Mouse (Mus musculus): ENCODE data around the gene Orc5. TPM values are rescaled to one million over a fixed set of nuclear protein-coding genes. Genes with fewer than 3 reads are reported as not detected.
"Not testable (repeated sequence)": the region's sequence is repeated elsewhere in the genome, so short reads cannot be mapped to it uniquely, and the experiment has no call there.

Orc5 gene
- polyA plus RNA-seq, 1 experiment from 2014 or later = 26.0 TPM

DNA sequence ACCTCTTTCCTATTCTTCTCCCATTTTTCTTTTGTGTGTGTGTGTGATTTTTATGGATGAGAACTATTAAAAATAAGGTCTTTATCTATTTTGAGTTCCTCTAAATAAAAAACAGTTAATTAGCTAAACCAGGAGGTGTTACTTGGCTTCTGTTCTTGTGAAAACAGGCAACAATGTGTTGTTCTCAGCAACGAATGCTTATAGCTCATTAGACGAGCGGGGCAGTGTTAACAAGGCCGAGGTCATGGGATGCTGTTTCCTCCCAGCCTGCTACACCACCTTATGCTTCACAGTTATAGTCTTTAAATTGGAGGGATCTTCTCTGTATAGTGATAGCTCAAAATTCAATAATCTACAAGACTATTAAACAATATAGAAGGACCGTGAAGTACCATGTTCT is 17.7 kb downstream of the Orc5 start:
- Histone ChIP-seq H3K9me3 (replicated peaks) (no peaks in the 10 kb centered on the region), H3K36me3 (peaks cover 18% of the 10 kb centered on the region), H3K4me2 (no peak overlapping the region), H3K9ac (no peak overlapping the region), H3K27me3 (no peaks in the 10 kb centered on the region), H3K4me1 (replicated peaks) (no peaks in the 10 kb centered on the region), H3K4me3 (no peak overlapping the region), H3K27ac (no peak overlapping the region)
- no peak for ATAC-seq (replicated peaks; ENCODE audit: insufficient number of reproducible peaks, insufficient read depth, low FRiP score, low read depth)
- 91% methylated on average over 5 of the region's 5 CpGs for WGBS

DNA sequence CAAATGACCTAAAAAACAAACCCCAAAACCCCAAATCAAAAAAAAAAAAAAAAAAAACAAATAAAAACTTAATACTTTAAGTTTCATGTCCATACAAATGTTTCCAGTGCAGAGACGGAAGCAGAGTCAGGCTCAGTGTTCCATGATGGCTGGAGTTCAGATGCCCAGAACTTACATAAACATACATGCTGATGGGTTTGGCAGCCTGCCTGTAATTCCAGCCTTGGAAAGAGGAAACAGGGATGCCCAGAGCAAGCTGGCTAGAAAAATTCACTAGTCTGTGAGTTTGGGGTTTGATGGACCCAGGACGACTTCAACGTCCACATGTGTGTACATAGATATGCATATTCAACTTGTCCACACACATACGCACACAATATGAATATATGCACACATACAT is 27.6 kb downstream of the Orc5 start:
- Histone ChIP-seq H3K27me3 (no peaks in the 10 kb centered on the region), H3K4me3 (no peak overlapping the region), H3K4me2 (no peak overlapping the region), H3K27ac (no peak overlapping the region), H3K9me3 (replicated peaks) (no peaks in the 10 kb centered on the region), H3K4me1 (replicated peaks) (no peaks in the 10 kb centered on the region), H3K36me3 (peaks cover 24% of the 10 kb centered on the region; the same call in 1 of the 2 replicates), H3K9ac (no peak overlapping the region)
- ATAC-seq (replicated peaks; ENCODE audit: insufficient number of reproducible peaks, insufficient read depth, low FRiP score, low read depth) = no peak
- 83% methylated on average over 4 of the region's 4 CpGs for WGBS

DNA sequence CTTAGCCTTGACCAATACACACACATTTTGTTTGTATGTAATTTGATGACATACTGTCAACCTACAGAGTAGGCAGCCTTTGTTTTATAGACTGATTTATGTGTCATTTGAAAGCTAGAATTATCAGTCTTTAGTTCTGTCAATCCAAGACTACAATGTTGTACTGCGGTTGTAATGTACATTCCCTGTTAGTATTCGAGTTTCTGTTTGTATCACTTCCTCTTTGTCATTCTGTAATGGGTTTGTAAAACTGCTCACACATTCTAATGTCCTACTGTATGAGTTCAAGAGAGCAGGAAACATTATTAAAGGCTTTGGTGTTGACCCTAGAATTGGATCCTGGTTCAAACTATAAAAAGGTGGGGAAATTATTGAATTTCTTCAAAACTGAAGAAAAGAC is 30.5 kb downstream of the Orc5 start:
- no peak overlapping the region for H3K4me3 ChIP-seq
- H3K36me3 ChIP-seq = peaks cover 21% of the 10 kb centered on the region; the same call in 1 of the 2 replicates
- H3K4me1 ChIP-seq (replicated peaks) = no peaks in the 10 kb centered on the region
- 82% methylated on average over 2 of the region's 2 CpGs for WGBS
- no peak overlapping the region for H3K27ac ChIP-seq
- no peaks in the 10 kb centered on the region for H3K27me3 ChIP-seq
- H3K4me2 ChIP-seq = no peak overlapping the region
- H3K9me3 ChIP-seq (replicated peaks) = no peaks in the 10 kb centered on the region
- no peak for ATAC-seq (replicated peaks; ENCODE audit: insufficient number of reproducible peaks, insufficient read depth, low FRiP score, low read depth)
- no peak overlapping the region for H3K9ac ChIP-seq

DNA sequence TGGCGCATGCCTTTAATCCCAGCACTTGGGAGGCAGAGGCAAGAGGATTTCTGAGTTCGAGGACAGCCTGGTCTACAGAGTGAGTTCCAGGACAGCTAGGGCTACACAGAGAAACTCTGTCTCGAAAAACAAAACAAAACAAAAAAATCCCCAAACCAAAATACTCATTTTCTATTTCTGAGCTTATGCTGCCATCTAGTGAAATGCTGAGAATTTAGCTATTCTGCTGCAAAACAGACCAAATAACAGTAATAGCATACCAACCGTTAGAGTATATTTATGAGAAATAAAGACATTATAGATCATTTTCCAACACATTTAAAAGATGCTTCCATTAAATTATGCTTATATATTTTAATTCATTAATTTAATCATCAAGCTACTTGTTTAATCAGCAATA is 34.5 kb downstream of the Orc5 start:
- H3K36me3 ChIP-seq = peaks cover 19% of the 10 kb centered on the region; the same call in 1 of the 2 replicates
- not testable (repeated sequence) for H3K27me3 ChIP-seq; H3K27ac ChIP-seq; H3K9ac ChIP-seq; H3K4me3 ChIP-seq; H3K4me1 ChIP-seq (replicated peaks); H3K9me3 ChIP-seq (replicated peaks); ATAC-seq (replicated peaks; ENCODE audit: insufficient number of reproducible peaks, insufficient read depth, low FRiP score, low read depth); H3K4me2 ChIP-seq
- WGBS = 88% methylated on average over 4 of the region's 4 CpGs

DNA sequence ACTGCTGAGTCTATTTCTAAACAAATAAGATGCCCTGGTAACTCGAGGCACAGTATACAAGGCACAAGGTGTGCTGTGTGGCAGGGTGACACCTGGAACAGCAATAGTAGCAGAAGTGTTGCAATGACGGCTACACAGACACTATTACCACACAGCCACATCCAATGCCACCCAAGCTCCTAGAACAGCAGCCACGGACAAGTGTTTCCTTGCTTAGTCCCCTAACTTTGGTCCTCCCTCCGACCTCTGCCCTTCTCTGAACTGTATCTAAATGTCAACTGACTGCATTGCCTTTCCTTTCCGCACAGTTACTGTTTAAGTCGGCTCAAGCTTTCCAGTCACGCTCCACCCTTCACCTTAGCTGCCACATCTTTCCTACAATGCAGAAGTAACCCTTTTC is 36.0 kb downstream of the Orc5 start:
- WGBS = no CpG with 5 or more reads among the region's 7 CpGs
- ATAC-seq (replicated peaks; ENCODE audit: insufficient number of reproducible peaks, insufficient read depth, low FRiP score, low read depth); H3K4me1 ChIP-seq (replicated peaks); H3K36me3 ChIP-seq; H3K4me2 ChIP-seq; H3K27ac ChIP-seq; H3K9ac ChIP-seq; H3K9me3 ChIP-seq (replicated peaks); H3K4me3 ChIP-seq; H3K27me3 ChIP-seq: not testable (repeated sequence)

DNA sequence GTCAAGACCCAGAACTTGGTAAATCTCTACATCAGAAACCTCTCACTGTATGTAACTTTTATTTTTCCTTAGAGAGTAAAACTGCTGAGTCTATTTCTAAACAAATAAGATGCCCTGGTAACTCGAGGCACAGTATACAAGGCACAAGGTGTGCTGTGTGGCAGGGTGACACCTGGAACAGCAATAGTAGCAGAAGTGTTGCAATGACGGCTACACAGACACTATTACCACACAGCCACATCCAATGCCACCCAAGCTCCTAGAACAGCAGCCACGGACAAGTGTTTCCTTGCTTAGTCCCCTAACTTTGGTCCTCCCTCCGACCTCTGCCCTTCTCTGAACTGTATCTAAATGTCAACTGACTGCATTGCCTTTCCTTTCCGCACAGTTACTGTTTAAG is 37.6 kb downstream of the Orc5 start:
- H3K27me3 ChIP-seq; H3K27ac ChIP-seq; H3K4me3 ChIP-seq; H3K36me3 ChIP-seq; H3K9me3 ChIP-seq (replicated peaks); H3K4me1 ChIP-seq (replicated peaks); H3K9ac ChIP-seq; H3K4me2 ChIP-seq; ATAC-seq (replicated peaks; ENCODE audit: insufficient number of reproducible peaks, insufficient read depth, low FRiP score, low read depth): not testable (repeated sequence)
- WGBS = no CpG with 5 or more reads among the region's 5 CpGs

DNA sequence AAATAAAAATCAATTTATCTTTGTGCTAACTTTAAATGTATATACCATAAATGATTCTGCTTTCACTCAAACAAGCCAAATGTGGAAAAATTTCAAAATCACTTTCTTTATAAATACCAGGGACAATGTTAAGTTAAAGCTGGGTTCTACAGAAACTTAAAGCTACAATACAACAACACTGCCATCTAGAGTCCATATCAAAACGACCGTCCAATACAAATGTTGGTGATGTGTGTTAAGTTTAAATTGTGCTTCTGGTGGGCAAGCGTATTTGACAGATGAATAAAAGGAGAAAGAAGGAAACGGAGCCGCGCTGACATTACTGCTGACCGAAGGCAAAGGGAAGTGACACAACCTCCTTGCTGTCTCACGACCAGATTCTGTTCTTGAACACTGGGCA is 38.4 kb downstream of the Orc5 start:
- Histone ChIP-seq H3K27ac (no peak overlapping the region), H3K36me3 (peaks cover 4% of the 10 kb centered on the region; the same call in 1 of the 2 replicates), H3K9ac (no peak overlapping the region), H3K4me2 (no peak overlapping the region), H3K9me3 (replicated peaks) (no peaks in the 10 kb centered on the region), H3K4me1 (replicated peaks) (no peaks in the 10 kb centered on the region), H3K4me3 (no peak overlapping the region), H3K27me3 (no peaks in the 10 kb centered on the region)
- WGBS = 69% methylated on average over 8 of the region's 8 CpGs
- no peak for ATAC-seq (replicated peaks; ENCODE audit: insufficient number of reproducible peaks, insufficient read depth, low FRiP score, low read depth)

DNA sequence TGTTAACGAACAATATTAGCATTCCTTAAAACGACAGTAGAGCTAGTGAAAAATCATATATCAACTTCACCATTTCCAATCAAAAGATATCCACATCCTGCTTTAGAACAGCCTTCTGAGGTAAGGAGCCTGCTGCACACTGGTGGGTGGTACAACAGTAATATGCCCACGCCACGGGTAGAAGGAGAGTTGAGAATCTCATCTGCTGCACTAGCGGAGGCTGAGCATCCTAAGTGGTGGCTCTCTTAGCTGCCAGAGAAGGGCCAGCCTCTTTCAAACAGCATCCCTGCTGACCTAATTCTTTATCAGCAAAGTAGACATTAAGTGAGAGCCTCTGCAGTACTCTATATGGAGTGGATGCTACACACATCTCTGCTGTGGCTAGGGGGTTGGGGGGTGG is 41.7 kb downstream of the Orc5 start:
- Histone ChIP-seq H3K27me3 (no peaks in the 10 kb centered on the region), H3K4me3 (no peak overlapping the region), H3K36me3 (peaks cover 4% of the 10 kb centered on the region; the same call in 1 of the 2 replicates), H3K27ac (no peak overlapping the region), H3K9me3 (replicated peaks) (no peaks in the 10 kb centered on the region), H3K4me2 (no peak overlapping the region), H3K9ac (no peak overlapping the region), H3K4me1 (replicated peaks) (no peaks in the 10 kb centered on the region)
- no peak for ATAC-seq (replicated peaks; ENCODE audit: insufficient number of reproducible peaks, insufficient read depth, low FRiP score, low read depth)
- 79% methylated on average over 5 of the region's 5 CpGs for WGBS

DNA sequence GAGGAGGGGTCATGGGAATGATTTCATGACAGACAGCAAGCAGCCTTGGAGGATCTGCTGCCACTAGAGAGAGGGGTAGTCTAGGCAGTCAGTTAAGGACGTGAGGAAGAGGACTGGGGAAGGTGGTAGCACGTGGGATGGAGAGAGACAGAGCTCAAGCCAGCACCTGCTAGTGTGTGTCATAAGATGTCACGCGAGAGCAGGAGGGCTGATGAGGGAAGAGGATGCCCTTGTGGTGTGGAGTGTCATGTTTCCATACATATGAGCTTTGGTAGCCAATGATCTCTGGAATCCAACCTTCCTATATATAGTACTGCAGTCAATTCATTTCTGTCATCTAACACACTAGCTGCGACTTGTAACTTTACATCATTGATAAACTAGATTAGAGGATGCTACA is 50.8 kb downstream of the Orc5 start:
- no peaks in the 10 kb centered on the region for H3K27me3 ChIP-seq
- no peaks in the 10 kb centered on the region for H3K9me3 ChIP-seq (replicated peaks)
- H3K4me2 ChIP-seq = no peak overlapping the region
- WGBS = 80% methylated on average over 5 of the region's 5 CpGs
- no peak overlapping the region for H3K4me3 ChIP-seq
- H3K4me1 ChIP-seq (replicated peaks) = no peaks in the 10 kb centered on the region
- H3K36me3 ChIP-seq = peaks cover 15% of the 10 kb centered on the region
- no peak for ATAC-seq (replicated peaks; ENCODE audit: insufficient number of reproducible peaks, insufficient read depth, low FRiP score, low read depth)
- H3K9ac ChIP-seq = no peak overlapping the region
- H3K27ac ChIP-seq = no peak overlapping the region

DNA sequence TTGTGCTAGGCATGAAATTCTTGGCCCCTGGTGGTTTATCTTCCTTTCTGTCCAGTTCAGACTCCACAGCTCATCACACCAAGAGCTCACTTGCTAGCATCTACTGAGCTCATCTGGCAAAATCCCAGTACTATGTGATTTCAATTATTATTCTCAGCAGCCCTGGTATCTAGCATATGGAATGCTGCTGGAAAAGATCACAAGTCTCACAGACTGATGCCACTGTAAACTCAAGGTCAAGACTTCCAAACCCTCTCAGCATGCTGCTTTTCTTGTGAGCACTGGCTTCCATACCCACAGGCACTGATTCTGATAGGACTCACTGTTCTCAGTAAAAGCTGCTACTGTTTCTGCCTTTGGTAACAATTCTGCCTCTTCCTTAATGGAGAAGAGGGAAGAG is 59.1 kb downstream of the Orc5 start:
- H3K4me2 ChIP-seq = no peak overlapping the region
- H3K9me3 ChIP-seq (replicated peaks) = no peaks in the 10 kb centered on the region
- no peak for ATAC-seq (replicated peaks; ENCODE audit: insufficient number of reproducible peaks, insufficient read depth, low FRiP score, low read depth)
- H3K9ac ChIP-seq = no peak overlapping the region
- H3K36me3 ChIP-seq = peaks cover 2% of the 10 kb centered on the region; the same call in 1 of the 2 replicates
- H3K27ac ChIP-seq = no peak overlapping the region
- H3K4me1 ChIP-seq (replicated peaks) = no peaks in the 10 kb centered on the region
- H3K4me3 ChIP-seq = no peak overlapping the region
- no peaks in the 10 kb centered on the region for H3K27me3 ChIP-seq

DNA sequence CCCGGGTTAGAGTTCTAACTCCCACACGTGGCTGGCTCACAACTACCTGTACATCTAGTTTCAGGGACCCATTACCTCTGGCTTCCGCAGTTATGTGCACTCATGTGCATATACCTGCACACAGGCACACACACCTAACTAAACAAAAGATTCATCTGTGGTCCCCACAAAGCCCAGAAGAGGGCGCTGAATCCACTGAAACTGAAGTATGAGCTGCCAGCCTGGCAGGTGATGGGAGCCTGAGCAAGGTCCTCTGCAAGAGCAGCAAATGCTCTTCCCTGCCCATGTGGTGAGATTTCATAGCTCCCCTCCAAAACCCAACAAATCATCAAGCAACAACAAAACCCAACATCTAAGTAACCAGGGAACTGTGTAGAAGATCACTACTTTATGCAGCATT is 61.1 kb downstream of the Orc5 start:
- Histone ChIP-seq H3K4me2 (no peak overlapping the region), H3K27ac (no peak overlapping the region), H3K36me3 (peaks cover 2% of the 10 kb centered on the region), H3K27me3 (no peaks in the 10 kb centered on the region), H3K9me3 (replicated peaks) (no peaks in the 10 kb centered on the region), H3K4me3 (no peak overlapping the region), H3K9ac (no peak overlapping the region), H3K4me1 (replicated peaks) (no peaks in the 10 kb centered on the region)
- 75% methylated on average over 4 of the region's 4 CpGs for WGBS
- ATAC-seq (replicated peaks; ENCODE audit: insufficient number of reproducible peaks, insufficient read depth, low FRiP score, low read depth) = no peak

DNA sequence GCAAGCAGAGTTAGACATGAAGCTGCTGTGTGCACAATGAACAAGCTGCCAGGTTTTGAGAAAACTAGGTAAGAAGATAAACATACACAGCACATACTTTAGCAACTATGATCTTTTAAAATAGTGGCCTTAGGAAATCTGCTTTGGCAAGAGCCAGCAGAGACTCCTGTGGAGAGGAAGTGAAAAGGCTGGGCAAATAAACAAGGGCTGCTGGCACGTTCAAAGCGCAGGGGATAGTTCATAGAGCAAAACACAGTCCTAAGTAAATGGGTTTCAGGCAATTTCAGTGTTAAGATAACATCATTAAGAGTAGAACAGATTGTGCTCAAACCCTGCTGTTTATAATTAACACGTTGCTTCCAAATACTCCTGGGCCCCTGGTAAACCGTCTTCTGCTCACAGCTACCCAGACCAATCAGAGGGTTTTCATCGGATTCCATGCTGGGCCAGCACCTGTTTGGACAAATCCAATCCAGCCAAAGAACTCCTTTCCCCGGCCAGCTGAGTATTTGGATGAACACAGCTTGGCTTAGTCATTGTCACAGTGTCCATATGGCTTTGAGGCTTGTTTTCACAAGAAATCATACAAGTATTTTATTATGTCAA is 63.5 kb downstream of the Orc5 start:
- H3K4me1 ChIP-seq (replicated peaks) = no peaks in the 10 kb centered on the region
- H3K9ac ChIP-seq = no peak overlapping the region
- H3K36me3 ChIP-seq = peaks cover 2% of the 10 kb centered on the region
- no peaks in the 10 kb centered on the region for H3K27me3 ChIP-seq
- no peak overlapping the region for H3K4me3 ChIP-seq
- 73% methylated on average over 6 of the region's 6 CpGs for WGBS
- no peaks in the 10 kb centered on the region for H3K9me3 ChIP-seq (replicated peaks)
- no peak overlapping the region for H3K4me2 ChIP-seq
- ATAC-seq (replicated peaks; ENCODE audit: insufficient number of reproducible peaks, insufficient read depth, low FRiP score, low read depth) = no peak
- no peak overlapping the region for H3K27ac ChIP-seq
